Mouse (Mus musculus): Measurements from ENCODE around the gene Ank3. TPM values are rescaled to one million over a fixed set of nuclear protein-coding genes. Genes with fewer than 3 reads are reported as not detected.

Gene Ank3
- polyA plus RNA-seq, 1 experiment from 2014 or later, result 150 TPM

DNA sequence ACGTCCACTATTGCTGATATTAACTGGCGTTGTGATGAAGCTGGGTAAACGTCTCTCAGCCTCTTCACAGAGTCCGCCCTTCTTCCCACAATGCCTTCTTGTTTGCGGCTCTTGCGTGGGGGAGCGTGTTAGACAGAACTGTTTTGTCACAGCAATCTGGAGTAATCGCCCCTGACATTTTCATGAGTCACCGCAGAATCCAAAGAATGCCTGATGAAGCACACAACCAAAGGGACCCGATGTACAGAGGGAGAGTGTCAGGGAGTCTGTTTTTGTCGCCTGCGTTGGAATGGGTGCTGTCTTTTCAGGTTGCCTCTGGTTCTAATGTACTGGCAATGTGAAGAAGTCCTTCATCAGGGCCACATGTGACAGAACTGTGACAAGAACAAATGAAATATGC lies 181.0 kb downstream of the Ank3 start:
- Histone ChIP-seq H3K9me3 (ENCODE audit: control insufficient read depth, low read length) (no peaks in the 10 kb centered on the region), H3K27me3 (ENCODE audit: control insufficient read depth, insufficient read depth, low read length) (no peaks in the 10 kb centered on the region), H3K36me3 (ENCODE audit: control insufficient read depth, insufficient read depth, low read length) (0 out of 2 replicates have a peak, but pooled peaks cover 5% of the 10 kb centered on the region), H3K27ac (replicated peaks; ENCODE audit: low read depth, low read length) (no peak overlapping the region), H3K4me1 (ENCODE audit: control insufficient read depth, insufficient read depth, low read length) (peaks cover 26% of the 10 kb centered on the region), H3K4me3 (replicated peaks; ENCODE audit: low read depth, low read length) (no peak overlapping the region), H3K9ac (replicated peaks; ENCODE audit: low read length) (no peak overlapping the region), H3K4me2 (ENCODE audit: low read length) (no peak overlapping the region)
- ATAC-seq (ENCODE audit: low FRiP score, low TSS enrichment) (no peak), DNase-seq (no peak)
- WGBS, result 49% methylated on average over 12 of the region's 12 CpGs

DNA sequence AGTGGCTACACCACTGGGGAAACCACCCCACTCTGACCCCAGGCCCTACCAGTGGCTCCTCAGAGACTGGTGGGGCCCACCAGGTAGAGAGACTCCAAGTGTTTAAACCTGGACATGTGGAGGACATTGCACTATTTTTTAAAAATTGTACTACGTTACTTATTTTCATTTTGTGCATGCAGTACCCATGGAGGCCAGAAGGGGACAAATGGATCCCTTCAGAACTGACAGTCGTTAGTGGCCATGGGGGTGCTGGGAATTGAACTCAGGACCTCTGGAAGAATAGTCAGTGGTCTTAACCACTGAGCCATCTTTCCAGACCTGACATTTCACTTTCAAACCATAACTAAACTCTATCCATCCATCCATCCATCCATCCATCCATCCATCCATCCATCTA lies 183.0 kb downstream of the Ank3 start:
- no peaks in the 10 kb centered on the region for H3K9me3 ChIP-seq (ENCODE audit: control insufficient read depth, low read length)
- H3K36me3 ChIP-seq (ENCODE audit: control insufficient read depth, insufficient read depth, low read length), result 0 out of 2 replicates have a peak, but pooled peaks cover 5% of the 10 kb centered on the region
- WGBS, result 90% methylated on average over 2 of the region's 2 CpGs
- H3K27ac ChIP-seq (replicated peaks; ENCODE audit: low read depth, low read length), result no peak overlapping the region
- no peak for ATAC-seq (ENCODE audit: low FRiP score, low TSS enrichment)
- H3K4me1 ChIP-seq (ENCODE audit: control insufficient read depth, insufficient read depth, low read length), result peaks cover 23% of the 10 kb centered on the region; the same call in 1 of the 2 replicates
- no peak overlapping the region for H3K4me2 ChIP-seq (ENCODE audit: low read length)
- H3K4me3 ChIP-seq (replicated peaks; ENCODE audit: low read depth, low read length), result no peak overlapping the region
- DNase-seq, result no peak
- no peaks in the 10 kb centered on the region for H3K27me3 ChIP-seq (ENCODE audit: control insufficient read depth, insufficient read depth, low read length)
- no peak overlapping the region for H3K9ac ChIP-seq (replicated peaks; ENCODE audit: low read length)

DNA sequence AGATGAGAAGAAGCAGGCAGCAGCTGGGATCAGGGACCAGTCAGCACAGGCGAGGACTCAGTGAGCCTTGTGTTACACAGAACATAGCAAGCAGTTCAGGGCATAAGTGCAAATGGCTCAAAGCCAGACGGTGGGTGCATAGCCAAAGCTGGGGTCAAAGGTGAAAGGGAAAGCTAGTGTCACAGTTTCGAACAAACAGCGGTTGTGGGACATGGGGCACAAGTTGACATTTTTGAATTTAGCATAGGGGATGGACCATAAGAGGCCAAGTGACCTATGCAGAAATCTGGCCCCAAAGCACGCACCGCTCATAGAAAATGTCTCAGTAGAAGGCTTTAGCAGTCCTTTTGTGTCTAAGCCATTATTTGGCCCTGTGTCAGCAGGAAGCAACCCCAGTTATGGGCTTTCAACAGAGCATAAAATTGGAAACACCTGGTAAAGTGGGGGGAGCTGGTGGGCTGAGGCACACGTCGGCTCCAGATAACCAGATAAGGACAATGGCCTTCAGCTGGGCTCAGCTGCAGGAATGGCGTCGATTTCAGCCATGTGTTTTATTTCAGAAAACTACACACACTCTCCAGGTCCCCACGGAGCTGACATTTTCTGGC lies 185.4 kb downstream of the Ank3 start:
- no peaks in the 10 kb centered on the region for H3K27me3 ChIP-seq (ENCODE audit: control insufficient read depth, insufficient read depth, low read length)
- 34% methylated on average over 11 of the region's 11 CpGs for WGBS
- H3K27ac ChIP-seq (replicated peaks; ENCODE audit: low read depth, low read length), result peak overlapping the region; percentile 60
- peak; percentile 67 for DNase-seq
- no peaks in the 10 kb centered on the region for H3K9me3 ChIP-seq (ENCODE audit: control insufficient read depth, low read length)
- no peak overlapping the region for H3K4me3 ChIP-seq (replicated peaks; ENCODE audit: low read depth, low read length)
- peak; percentile 40; the same call in 1 of the 2 replicates for ATAC-seq (ENCODE audit: low FRiP score, low TSS enrichment)
- H3K4me2 ChIP-seq (ENCODE audit: low read length), result no peak overlapping the region
- no peak overlapping the region for H3K9ac ChIP-seq (replicated peaks; ENCODE audit: low read length)
- H3K36me3 ChIP-seq (ENCODE audit: control insufficient read depth, insufficient read depth, low read length), result 0 out of 2 replicates have a peak, but pooled peaks cover 5% of the 10 kb centered on the region
- H3K4me1 ChIP-seq (ENCODE audit: control insufficient read depth, insufficient read depth, low read length), result peaks cover 17% of the 10 kb centered on the region; the same call in 1 of the 2 replicates

DNA sequence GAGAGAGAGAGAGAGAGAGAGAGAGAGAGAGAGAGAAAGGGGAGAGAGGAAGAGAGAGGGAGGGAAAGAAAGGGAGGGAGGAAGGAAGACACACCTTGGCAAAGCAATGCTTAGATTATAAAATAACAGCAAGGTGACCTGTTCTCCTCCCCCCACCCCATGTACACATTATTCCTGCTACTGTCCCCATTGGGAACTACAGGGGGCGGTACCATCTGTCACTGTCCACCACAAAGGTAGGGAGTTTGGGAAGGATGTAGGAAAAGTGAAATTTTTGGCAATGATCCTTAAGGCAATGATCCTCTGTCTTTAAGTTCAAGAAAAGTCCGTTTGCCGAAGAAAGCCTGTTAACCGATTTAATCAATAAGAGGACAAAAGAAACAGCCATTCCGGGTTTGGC lies 186.0 kb downstream of the Ank3 start:
- Histone ChIP-seq H3K4me3 (replicated peaks; ENCODE audit: low read depth, low read length) (no peak overlapping the region), H3K4me2 (ENCODE audit: low read length) (no peak overlapping the region), H3K4me1 (ENCODE audit: control insufficient read depth, insufficient read depth, low read length) (peaks cover 17% of the 10 kb centered on the region; the same call in 1 of the 2 replicates), H3K9me3 (ENCODE audit: control insufficient read depth, low read length) (no peaks in the 10 kb centered on the region), H3K9ac (replicated peaks; ENCODE audit: low read length) (no peak overlapping the region), H3K27me3 (ENCODE audit: control insufficient read depth, insufficient read depth, low read length) (no peaks in the 10 kb centered on the region), H3K36me3 (ENCODE audit: control insufficient read depth, insufficient read depth, low read length) (0 out of 2 replicates have a peak, but pooled peaks cover 5% of the 10 kb centered on the region), H3K27ac (replicated peaks; ENCODE audit: low read depth, low read length) (peak overlapping the region; percentile 60)
- DNase-seq (no peak), ATAC-seq (ENCODE audit: low FRiP score, low TSS enrichment) (no peak)
- WGBS, result 79% methylated on average over 5 of the region's 5 CpGs

DNA sequence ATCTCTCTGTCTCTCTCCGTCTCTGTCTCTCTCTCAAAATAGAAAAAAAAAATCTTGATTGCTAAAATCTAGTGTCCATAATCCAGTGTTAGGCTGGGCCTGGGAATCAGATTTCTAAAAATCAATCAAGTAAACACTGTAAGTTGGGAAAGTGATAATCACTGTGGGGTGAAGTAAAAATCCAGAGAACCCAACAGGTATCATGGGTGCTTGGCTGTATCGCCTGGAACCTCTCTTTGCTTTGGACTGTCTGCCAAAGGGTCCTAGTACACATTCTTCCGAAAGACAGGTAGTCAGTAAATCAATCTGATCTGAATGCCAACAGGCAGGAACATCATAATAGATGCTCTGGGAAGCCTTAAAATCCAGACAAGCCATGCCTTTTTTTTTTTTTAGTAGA lies 186.7 kb downstream of the Ank3 start:
- Histone ChIP-seq H3K9me3 (ENCODE audit: control insufficient read depth, low read length) (no peaks in the 10 kb centered on the region), H3K4me3 (replicated peaks; ENCODE audit: low read depth, low read length) (no peak overlapping the region), H3K9ac (replicated peaks; ENCODE audit: low read length) (no peak overlapping the region), H3K4me2 (ENCODE audit: low read length) (no peak overlapping the region), H3K36me3 (ENCODE audit: control insufficient read depth, insufficient read depth, low read length) (0 out of 2 replicates have a peak, but pooled peaks cover 5% of the 10 kb centered on the region), H3K27ac (replicated peaks; ENCODE audit: low read depth, low read length) (no peak overlapping the region), H3K27me3 (ENCODE audit: control insufficient read depth, insufficient read depth, low read length) (no peaks in the 10 kb centered on the region), H3K4me1 (ENCODE audit: control insufficient read depth, insufficient read depth, low read length) (peaks cover 17% of the 10 kb centered on the region; the same call in 1 of the 2 replicates)
- DNase-seq, result no peak
- WGBS, result 95% methylated on average over 3 of the region's 3 CpGs
- ATAC-seq (ENCODE audit: low FRiP score, low TSS enrichment), result no peak

DNA sequence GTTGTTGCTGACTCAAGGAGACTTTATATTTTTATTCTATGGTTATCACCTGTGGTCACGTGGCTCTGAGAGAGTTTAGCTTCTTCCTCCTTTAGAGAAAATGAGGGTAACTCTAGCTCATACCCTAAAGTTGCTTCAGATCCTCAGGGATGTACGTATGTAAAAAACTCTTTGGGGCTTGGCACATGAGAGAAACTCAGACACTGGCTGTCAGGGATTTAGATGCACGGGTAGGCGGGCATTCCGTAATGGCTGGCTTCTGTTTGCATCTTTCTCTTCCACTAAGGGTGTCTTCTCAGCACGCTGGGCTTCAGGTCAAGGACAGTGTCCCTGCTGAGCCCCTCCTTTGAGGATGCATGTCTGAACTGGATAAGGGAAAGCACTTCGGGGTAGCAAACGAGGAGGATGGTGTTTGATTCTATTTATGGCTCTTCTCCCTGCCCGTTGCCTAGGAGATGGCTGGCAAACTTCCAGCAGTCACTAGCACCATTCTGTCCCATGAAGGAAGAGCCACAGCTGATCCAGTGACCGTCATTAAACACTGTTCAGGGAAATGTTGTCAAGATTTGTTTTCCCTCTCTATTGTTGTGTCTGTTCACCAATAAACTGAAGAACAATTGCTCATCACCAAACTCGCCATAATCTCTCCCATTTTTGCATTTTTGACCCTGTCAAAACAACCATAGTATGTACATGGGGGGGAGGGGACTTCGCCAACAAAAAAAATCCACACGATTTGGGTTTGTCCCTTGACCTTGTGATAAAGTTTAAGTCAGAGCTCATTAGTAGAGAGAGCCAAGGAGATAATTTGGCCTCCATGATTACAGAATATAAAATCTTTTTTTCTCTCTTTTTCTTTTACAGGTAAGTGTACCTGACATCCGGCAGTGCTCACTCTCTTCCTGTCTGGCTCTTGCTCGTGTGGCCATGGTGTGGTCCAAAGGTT lies 195.9 kb downstream of the Ank3 start:
- DNase-seq, result peak; percentile 90
- Histone ChIP-seq H3K36me3 (ENCODE audit: control insufficient read depth, insufficient read depth, low read length) (peaks cover 6% of the 10 kb centered on the region; the same call in 1 of the 2 replicates), H3K4me3 (replicated peaks; ENCODE audit: low read depth, low read length) (no peak overlapping the region), H3K4me2 (ENCODE audit: low read length) (peak overlapping the region; percentile 40), H3K27ac (replicated peaks; ENCODE audit: low read depth, low read length) (peak overlapping the region; percentile 71), H3K4me1 (ENCODE audit: control insufficient read depth, insufficient read depth, low read length) (peaks cover 17% of the 10 kb centered on the region), H3K9ac (replicated peaks; ENCODE audit: low read length) (no peak overlapping the region), H3K27me3 (ENCODE audit: control insufficient read depth, insufficient read depth, low read length) (no peaks in the 10 kb centered on the region), H3K9me3 (ENCODE audit: control insufficient read depth, low read length) (no peaks in the 10 kb centered on the region)
- 37% methylated on average over 15 of the region's 15 CpGs for WGBS
- peak; percentile 74 for ATAC-seq (ENCODE audit: low FRiP score, low TSS enrichment)

DNA sequence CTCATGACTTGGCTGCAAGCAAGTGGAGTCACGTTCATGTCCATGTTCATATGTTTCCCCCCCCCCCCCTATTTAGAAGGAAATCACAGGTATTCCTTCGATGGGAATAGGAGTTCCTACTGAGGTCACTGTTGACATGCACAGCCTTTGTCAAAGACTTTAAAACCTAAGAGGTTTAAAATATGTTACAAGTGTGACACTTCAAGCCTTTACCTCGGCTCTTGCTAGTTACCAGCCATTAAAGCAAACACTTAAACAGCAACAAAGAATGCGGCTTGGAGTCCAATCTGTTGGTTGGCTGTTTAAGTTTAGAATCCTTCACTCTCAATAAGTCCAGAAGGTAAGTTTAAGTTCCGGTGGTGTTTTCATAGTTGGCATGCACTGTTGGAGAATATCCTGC lies 196.9 kb downstream of the Ank3 start:
- WGBS, result 90% methylated on average over 5 of the region's 5 CpGs
- no peak overlapping the region for H3K27ac ChIP-seq (replicated peaks; ENCODE audit: low read depth, low read length)
- no peaks in the 10 kb centered on the region for H3K9me3 ChIP-seq (ENCODE audit: control insufficient read depth, low read length)
- H3K9ac ChIP-seq (replicated peaks; ENCODE audit: low read length), result no peak overlapping the region
- no peak overlapping the region for H3K4me3 ChIP-seq (replicated peaks; ENCODE audit: low read depth, low read length)
- H3K27me3 ChIP-seq (ENCODE audit: control insufficient read depth, insufficient read depth, low read length), result no peaks in the 10 kb centered on the region
- no peak overlapping the region for H3K4me2 ChIP-seq (ENCODE audit: low read length)
- peaks cover 17% of the 10 kb centered on the region for H3K4me1 ChIP-seq (ENCODE audit: control insufficient read depth, insufficient read depth, low read length)
- H3K36me3 ChIP-seq (ENCODE audit: control insufficient read depth, insufficient read depth, low read length), result peaks cover 6% of the 10 kb centered on the region; the same call in 1 of the 2 replicates
- no peak for ATAC-seq (ENCODE audit: low FRiP score, low TSS enrichment)
- DNase-seq, result no peak

DNA sequence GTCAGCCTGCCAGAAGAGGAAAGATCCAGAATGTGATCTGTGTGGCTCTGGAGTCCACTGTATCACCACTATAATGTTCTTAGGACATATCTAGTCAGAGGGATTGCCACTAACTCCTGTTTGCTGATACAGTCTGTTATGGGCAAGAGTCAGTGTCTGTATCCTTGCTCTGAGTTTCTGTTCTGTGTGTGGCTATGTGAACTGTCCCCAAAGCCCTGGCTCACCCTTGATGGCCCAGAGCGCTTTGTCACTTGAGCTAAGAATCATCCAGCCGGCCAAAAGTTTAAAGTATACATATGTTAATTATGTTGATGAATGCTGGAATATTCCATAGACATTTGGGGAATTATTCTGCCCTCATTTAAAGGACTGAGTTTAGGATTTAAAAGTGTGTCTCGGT lies 202.9 kb downstream of the Ank3 start:
- DNase-seq (no peak), ATAC-seq (ENCODE audit: low FRiP score, low TSS enrichment) (no peak)
- 81% methylated on average over 3 of the region's 3 CpGs for whole genome bisulfite sequencing
- no peak overlapping the region for H3K4me3 ChIP-seq (replicated peaks; ENCODE audit: low read depth, low read length)
- no peak overlapping the region for H3K9ac ChIP-seq (replicated peaks; ENCODE audit: low read length)
- peaks cover 17% of the 10 kb centered on the region for H3K4me1 ChIP-seq (ENCODE audit: control insufficient read depth, insufficient read depth, low read length)
- H3K4me2 ChIP-seq (ENCODE audit: low read length), result no peak overlapping the region
- H3K36me3 ChIP-seq (ENCODE audit: control insufficient read depth, insufficient read depth, low read length), result no peaks in the 10 kb centered on the region
- H3K27me3 ChIP-seq (ENCODE audit: control insufficient read depth, insufficient read depth, low read length), result no peaks in the 10 kb centered on the region
- no peaks in the 10 kb centered on the region for H3K9me3 ChIP-seq (ENCODE audit: control insufficient read depth, low read length)
- no peak overlapping the region for H3K27ac ChIP-seq (replicated peaks; ENCODE audit: low read depth, low read length)

All from midbrain, embryonic 14.5 days (tissue).